Mouse (Mus musculus): ENCODE data around the gene Prss30.

DNA sequence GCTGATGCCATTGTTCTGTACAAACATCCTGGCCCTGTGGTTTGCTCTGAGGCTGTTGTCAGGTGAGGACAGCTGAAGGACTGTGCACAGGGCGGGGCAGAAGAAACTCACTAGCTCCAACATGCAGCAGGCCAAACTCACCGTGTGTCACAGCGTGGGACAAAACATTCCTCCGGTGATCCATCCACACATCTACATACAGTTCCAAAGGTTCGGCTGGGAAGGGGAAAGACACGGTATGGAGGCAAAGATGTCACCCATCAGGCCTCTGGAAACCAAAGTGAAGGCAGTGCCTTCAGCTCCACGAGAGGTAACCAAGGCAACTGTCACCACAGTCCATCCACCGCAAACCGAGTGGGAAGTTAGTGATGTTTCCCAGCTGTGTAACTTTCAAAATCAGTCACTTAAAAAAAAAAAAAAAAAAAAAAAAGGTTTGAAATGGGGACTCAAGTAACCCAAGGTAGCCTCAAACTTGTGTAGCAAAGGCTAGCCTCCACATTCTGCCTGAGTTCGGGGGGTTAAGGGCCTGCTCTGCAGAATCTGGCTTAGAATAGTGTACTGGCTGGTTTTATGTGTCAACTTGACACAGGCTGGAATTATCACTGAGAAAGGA is at the start of gene Prss30:
- TF ChIP-seq CTCF (IDR thresholded peaks at IDR 0.05; ENCODE audit: low read depth, low read length): no peak
- TF ChIP-seq GATA1 (IDR thresholded peaks at IDR 0.05; ENCODE audit: borderline replicate concordance, low read length): no peak
- no peak for TF ChIP-seq POLR2AphosphoS5 (IDR thresholded peaks at IDR 0.05; ENCODE audit: insufficient replicate concordance, low read depth, low read length)
- no peak for TF ChIP-seq TAL1 (conservative IDR thresholded peaks at IDR 0.05; ENCODE audit: low read depth, low read length)
- TF ChIP-seq GATA2 (IDR thresholded peaks at IDR 0.05; ENCODE audit: borderline replicate concordance, low read depth, low read length): no peak

Data from G1E (cell line).